In the genomic region with DNA sequence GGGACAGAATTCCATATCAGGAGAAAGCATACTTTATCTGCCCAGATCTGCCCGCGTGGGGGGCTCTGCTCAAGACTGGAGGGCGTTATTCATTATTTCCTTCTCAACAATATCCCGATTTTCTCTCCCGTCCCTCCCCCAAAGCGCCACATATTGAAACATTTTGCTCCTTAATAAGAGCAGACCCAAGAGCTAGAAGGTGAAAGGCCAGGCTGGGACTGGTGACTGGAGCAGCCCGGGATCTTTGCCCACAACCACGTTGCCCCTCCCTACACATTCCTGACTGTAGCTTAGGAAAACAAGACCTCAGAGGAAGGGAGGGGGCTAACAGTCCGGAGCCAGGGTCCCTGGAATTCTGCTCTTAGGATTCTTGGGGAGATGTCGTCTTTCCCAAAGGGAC, we compare ENCODE assay signal across 13 mouse cellular contexts. TPM values are rescaled to one million over a fixed set of nuclear protein-coding genes. Genes with fewer than 3 reads are reported as not detected.
A peak's percentile ranks its signal among the peaks of the same experiment; 100 is the strongest.
DNase-seq lines count a peak whose midpoint lies in the region; ATAC-seq and TF ChIP-seq lines count a peak whose summit lies in the region.
"Had no signal": no experiment of that assay in that cellular context is flagged by ENCODE, and none has a peak within 500 bp of the region (broad histone marks: within the 10 kb centered on the region; RNA-seq: fewer than 3 reads in every experiment).

No protein-coding gene starts in this region.

- H3K36me3 ChIP-seq in intestine, embryonic 14.5 days (ENCODE audit: control insufficient read depth, insufficient read depth, low read length): no peaks in the 10 kb centered on the region
- no peaks in the 10 kb centered on the region for H3K36me3 ChIP-seq in intestine, postnatal 0 days (ENCODE audit: control insufficient read depth, insufficient read depth)
- H3K36me3 ChIP-seq: stomach, embryonic 15.5 days had no signal

- H3K9ac ChIP-seq in intestine, embryonic 14.5 days (ENCODE audit: low read length): no peak overlapping the region
- H3K9ac ChIP-seq in intestine, postnatal 0 days (ENCODE audit: low read depth, low read length): no peak overlapping the region
- H3K9ac ChIP-seq: forebrain, embryonic 13.5 days; liver, postnatal 0 days; stomach, embryonic 15.5 days had no signal

- no peak overlapping the region for H3K4me2 ChIP-seq in intestine, embryonic 14.5 days (ENCODE audit: low read length)
- H3K4me2 ChIP-seq in intestine, postnatal 0 days (replicated peaks; ENCODE audit: low read depth): no peak overlapping the region
- H3K4me2 ChIP-seq: forebrain, embryonic 13.5 days; stomach, embryonic 15.5 days had no signal

- H3K9me3 ChIP-seq in intestine, embryonic 14.5 days (ENCODE audit: control insufficient read depth, low read length): no peaks in the 10 kb centered on the region
- H3K9me3 ChIP-seq in intestine, postnatal 0 days (ENCODE audit: control insufficient read depth): no peaks in the 10 kb centered on the region
- H3K9me3 ChIP-seq: forebrain, embryonic 13.5 days; stomach, embryonic 15.5 days had no signal

- H3K27me3 ChIP-seq in intestine, embryonic 14.5 days (replicated peaks; ENCODE audit: control insufficient read depth, insufficient read depth, low read length): peaks cover 16% of the 10 kb centered on the region
- H3K27me3 ChIP-seq in intestine, postnatal 0 days (replicated peaks; ENCODE audit: control insufficient read depth, insufficient read depth, low read length): peaks cover 9% of the 10 kb centered on the region

- no peak for TF ChIP-seq CTCF in intestine, postnatal 0 days (IDR thresholded peaks at IDR 0.05; ENCODE audit: low read depth)

- no peak overlapping the region for H3K4me3 ChIP-seq in intestine, embryonic 14.5 days (ENCODE audit: low read depth, low read length)
- no peak overlapping the region for H3K4me3 ChIP-seq in intestine, postnatal 0 days (ENCODE audit: low read depth, low read length)
- H3K4me3 ChIP-seq: forebrain, embryonic 13.5 days; stomach, embryonic 15.5 days had no signal

- H3K27ac ChIP-seq in intestine, embryonic 14.5 days (ENCODE audit: low read depth): no peak overlapping the region
- H3K27ac ChIP-seq in intestine, postnatal 0 days (ENCODE audit: low read depth, low read length): no peak overlapping the region
- H3K27ac ChIP-seq: forebrain, embryonic 13.5 days; stomach, embryonic 15.5 days had no signal

- peaks cover 18% of the 10 kb centered on the region for H3K4me1 ChIP-seq in intestine, embryonic 14.5 days (replicated peaks; ENCODE audit: control insufficient read depth, insufficient read depth, low read length)
- H3K4me1 ChIP-seq in intestine, postnatal 0 days (replicated peaks; ENCODE audit: control insufficient read depth, insufficient read depth, low read length): no peaks in the 10 kb centered on the region

- 15% methylated on average over 10 of the region's 10 CpGs for WGBS in intestine, embryonic 14.5 days
- 21% methylated on average over 10 of the region's 10 CpGs for WGBS in intestine, postnatal 0 days

- no peak for ATAC-seq in intestine, embryonic 14.5 days (replicated peaks; ENCODE audit: low FRiP score, low TSS enrichment, low read depth)
- ATAC-seq in intestine, postnatal 0 days: no peak
- ATAC-seq: forebrain, embryonic 13.5 days; liver, postnatal 0 days; midbrain, embryonic 16.5 days had no signal

- peak; percentile 49 for DNase-seq in intestine, embryonic 14.5 days (ENCODE audit: low spot score)
- DNase-seq in retina, embryonic 14.5 days (ENCODE audit: low spot score): peak; percentile 23
- DNase-seq in retina, postnatal 1 day: no peak
- peak; percentile 81 for DNase-seq in forelimb bud, embryonic 11.5 days (ENCODE audit: low read depth, low spot score)
- no peak for DNase-seq in frontal cortex, adult 2 months (ENCODE audit: extremely low spot score in 1 of 2, low spot score in 1 of 2)
- DNase-seq in Muller cell, postnatal 12 days (ENCODE audit: inconsistent ontology term): no peak
- DNase-seq: adrenal gland, postnatal 14 days; liver, postnatal 0 days; right cerebral cortex, postnatal 25 days had no signal

RNA-seq across cellular contexts. Expression of gene Fli1, which starts 7.9 kb away (rescaled TPM):
- 14.8 and 15.0 TPM in 2 replicates for polyA plus RNA-seq in intestine, embryonic 14.5 days (2014; fragmentation: Nextera tagmentation; extraction: Ambion mirVana)
- 6.0 and 6.1 TPM in 2 replicates for polyA plus RNA-seq in intestine, postnatal 0 days (2015; fragmentation: Nextera tagmentation; extraction: Ambion mirVana)
- 3.1 and 4.6 TPM in 2 replicates for polyA plus RNA-seq in frontal cortex, adult 2 months (2012; rRNA removed)

Comparison
In these comparisons a context has a peak if more than half of its experiments do, and no peak if none do; other contexts are left out.
1. DNase-seq: peak in intestine, embryonic 14.5 days (single experiment), retina, embryonic 14.5 days (single experiment) and forelimb bud, embryonic 11.5 days (single experiment); none in retina, postnatal 1 day (single experiment), frontal cortex, adult 2 months (0 of 2) and Muller cell, postnatal 12 days (single experiment).